Mouse (Mus musculus) ES-Bruce4 (cell line): ENCODE data around the gene Astn2.

ENCODE experiments used
- CTCF ChIP-seq: IDR thresholded peaks from one replicate; pipeline ENCODE4 v1.8.1; 2011; ENCODE audit warnings: low read depth, low read length
- EP300 ChIP-seq: IDR thresholded peaks from 2 replicates; pipeline ENCODE4 v1.6.1; 2011; ENCODE audit warnings: low read depth, low read length; ENCODE audit not compliant: insufficient read depth

- TF ChIP-seq CTCF (no peak), EP300 (no peak)
These were observed 1070.7 kb downstream of the Astn2 start for GRCm38 (mm10) chr4:65333718-65334117.
